Mouse (Mus musculus) v-Abl transformed pro-B cells (cell line): ENCODE measurements around the gene Ccdc153.

ENCODE experiments used
- in situ Hi-C, 2 experiments: fragments of 400-800 bp; cut with MboI; formaldehyde crosslinking; loops; one replicate each; pipeline ENCODE4 v1.15.1; 2025; ENCODE audit not compliant: unreplicated experiment in 2 of 2

Ccdc153 gene

DNA sequence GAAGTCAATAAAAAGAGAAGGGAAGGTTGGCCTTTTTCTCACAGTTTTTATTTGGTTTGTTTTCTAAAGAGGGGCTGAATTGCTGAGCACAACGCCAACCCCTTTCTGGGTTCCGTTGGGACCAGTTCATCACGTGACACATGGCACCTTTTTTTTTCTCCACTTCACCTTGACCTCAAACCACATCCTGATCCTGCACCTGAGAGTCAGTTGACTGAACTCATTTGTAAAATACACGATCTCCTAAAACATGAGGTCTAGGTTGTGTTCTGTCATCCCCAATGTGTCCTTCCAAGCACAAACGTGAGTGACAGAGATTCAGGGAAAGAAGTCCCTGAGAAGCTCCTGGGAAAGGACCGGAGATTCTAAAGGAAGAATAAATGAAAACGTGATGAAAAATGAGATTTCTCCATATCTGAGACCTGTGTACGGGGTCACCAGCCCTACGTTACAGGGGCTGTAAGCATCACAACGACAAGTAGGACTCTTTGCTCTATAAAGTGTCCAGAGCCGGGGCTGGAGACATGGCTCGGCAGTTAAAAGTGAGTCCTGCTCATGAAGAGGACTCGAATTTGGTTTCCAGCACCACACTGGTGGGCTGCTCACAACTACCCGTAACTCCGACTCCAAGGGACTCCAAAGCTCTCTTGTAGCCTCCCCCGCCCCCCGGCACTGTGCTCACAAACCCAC is 1.8 kb upstream of the Ccdc153 start:
- in situ Hi-C loops, result loop anchor here (10.0 kb wide), 2 partner anchors 54 to 114 kb away; no protein-coding TSS in a partner anchor

DNA sequence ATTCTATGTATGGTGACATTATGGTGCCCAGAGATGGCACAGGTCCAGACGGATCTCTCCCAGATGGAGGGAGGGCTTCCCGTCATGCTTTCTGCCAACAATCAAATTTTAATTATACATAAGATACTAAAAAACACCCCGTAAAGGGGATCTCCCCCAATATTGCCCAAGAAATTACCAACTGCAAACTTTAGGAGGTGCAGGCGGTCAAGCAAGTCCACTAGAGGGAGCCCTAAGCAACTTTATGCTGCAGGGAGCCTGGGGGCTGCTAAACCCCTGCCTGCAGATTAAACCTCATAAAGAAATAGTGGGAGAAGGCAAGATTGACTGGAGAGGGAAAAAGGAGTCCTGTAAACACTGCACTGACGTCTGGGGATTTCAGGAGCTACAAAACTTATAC is 1.0 kb upstream of the Ccdc153 start:
- in situ Hi-C loops, result loop anchor here (10.0 kb wide), 2 partner anchors 55 to 115 kb away; no protein-coding TSS in a partner anchor

DNA sequence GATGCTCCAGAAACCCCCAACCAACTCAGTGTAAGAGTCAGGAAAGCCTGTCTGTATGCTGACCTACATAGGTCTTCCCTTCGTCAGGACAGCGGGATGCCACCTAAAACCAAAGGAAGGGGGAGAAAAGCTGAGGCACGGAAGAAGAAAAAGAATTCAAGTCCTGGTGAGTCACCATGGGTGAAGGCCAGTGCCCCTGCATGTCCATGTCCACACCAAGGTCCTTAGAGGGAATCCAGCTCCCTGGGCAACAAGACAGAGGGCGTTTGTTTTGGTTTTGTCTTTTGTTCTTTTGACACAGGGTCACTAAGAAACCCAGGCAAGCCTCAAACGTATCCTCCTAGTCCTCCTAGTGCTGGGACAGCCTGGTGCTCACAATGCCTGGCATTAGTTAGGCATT is 435 bp downstream of the Ccdc153 start:
- in situ Hi-C loops, result loop anchor here in 1 of 2 experiments (10.0 kb wide), 1 partner anchor 104 kb away; the partner anchor contains the start of gene Hmbs

DNA sequence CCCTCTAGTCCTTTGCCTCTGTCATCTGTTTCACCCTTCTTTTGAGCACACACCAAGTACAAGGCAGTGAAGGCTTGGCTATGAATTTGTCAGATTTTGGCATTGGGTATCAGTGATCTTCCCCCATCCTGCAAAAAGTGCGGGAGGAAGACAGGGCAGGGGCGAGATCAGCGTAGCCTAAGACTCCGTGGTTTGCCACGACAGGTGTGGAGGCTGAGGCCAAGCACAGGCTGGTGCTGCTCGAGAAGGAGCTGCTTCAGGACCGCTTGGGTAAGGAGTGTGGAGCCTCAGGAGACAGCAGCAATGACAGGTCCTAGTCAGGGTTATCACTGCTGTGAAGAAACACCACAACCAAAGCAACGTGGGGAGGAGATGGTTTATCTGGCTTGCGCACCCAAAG is 942 bp downstream of the Ccdc153 start:
- in situ Hi-C loops, result loop anchor here in 1 of 2 experiments (10.0 kb wide), 1 partner anchor 103 kb away; the partner anchor contains the start of gene Hmbs

DNA sequence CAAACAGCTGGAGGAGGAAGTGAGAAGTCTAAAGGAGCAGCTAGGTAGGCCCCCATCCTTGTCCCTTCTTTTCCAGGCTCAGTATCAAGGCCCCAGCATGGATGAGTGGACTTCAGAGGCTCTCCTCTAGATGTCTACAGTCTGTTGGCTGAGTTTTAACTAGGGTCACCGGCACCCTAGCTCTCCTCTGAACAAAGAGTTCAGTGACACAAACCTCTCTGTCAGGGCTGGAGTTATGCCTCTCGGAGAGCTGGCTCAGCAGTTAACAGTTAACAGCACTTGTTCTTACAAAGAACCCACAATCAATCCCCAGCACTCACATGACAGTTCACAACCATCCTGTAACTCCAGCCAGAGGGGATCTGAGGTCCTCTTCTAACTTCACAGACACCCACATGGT is 3.1 kb downstream of the Ccdc153 start:
- in situ Hi-C loops, result loop anchor here in 1 of 2 experiments (10.0 kb wide), 1 partner anchor 101 kb away; the partner anchor contains the start of gene Hmbs

DNA sequence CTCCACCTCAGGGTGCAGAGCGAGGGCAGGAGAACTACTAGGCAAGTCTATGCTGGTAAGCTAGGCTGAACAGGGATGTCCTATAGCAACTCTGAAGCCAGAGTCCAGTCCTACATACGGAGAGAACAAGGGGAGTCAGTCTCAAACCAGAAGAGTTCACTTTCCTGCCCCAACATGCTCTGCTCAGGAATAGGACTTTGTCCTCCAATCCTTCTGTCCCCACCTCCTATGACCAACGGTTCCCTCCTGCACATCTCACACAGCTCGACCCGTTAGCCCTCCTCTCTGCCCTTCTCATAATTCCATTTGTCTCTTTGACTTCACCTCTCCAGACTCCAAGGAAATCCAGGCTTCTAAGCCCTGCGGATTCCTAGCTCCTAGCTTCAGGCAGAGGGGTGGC is 7.4 kb downstream of the Ccdc153 start:
- in situ Hi-C loops, result loop anchor here in 1 of 2 experiments (10.0 kb wide), 1 partner anchor 97 kb away; the partner anchor contains the start of gene Hmbs

DNA sequence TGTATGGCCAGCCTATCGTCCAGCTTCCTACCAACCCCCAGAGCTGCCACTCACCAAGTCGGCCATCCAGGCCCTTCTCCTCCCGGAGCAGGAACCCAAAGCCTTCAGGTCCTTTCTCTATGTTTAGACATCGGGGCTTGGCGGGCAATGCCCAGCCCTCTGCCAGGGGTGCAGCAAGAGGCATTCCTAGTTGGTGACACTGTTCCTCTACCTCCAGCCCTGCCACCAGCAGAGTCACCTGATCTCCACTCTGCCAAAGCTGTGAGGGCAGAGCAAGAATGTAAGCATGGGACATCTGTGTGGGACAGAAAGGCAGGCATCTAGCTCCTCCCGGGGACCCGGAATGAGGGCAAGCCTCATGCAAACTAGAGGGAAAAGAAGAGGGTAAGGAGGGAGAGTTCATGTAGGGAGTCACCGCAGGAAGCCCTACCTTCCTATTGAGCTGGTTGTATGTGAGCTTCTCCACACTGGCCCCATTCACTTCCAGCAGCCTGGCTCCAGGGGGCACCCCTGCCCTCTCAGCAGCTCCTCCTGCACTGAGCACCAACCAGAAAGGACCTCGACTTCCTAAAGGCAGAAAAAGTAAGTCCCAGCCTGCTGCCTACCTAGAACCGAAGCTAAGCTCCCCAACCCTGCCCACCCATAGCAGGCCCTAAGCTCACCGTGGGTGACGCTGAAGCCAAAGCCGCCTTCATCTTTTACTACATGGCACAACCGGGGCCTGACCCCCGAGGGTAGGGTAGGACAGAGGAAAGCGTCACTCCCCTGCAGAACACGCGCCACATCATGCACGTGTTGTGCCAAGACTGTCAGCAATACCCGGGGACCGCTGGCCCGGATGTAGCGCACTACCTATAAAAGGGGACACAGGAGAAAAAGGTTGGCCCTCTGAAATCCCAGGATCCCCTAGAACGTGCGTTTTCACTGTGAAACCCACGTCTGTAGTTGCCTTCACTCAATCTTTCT is 9.0 kb downstream of the Ccdc153 start:
- in situ Hi-C loops, result loop anchor here in 1 of 2 experiments (10.0 to 25.0 kb wide), 2 partner anchors 95 to 262 kb away; partner anchors contain the start of gene Hmbs

DNA sequence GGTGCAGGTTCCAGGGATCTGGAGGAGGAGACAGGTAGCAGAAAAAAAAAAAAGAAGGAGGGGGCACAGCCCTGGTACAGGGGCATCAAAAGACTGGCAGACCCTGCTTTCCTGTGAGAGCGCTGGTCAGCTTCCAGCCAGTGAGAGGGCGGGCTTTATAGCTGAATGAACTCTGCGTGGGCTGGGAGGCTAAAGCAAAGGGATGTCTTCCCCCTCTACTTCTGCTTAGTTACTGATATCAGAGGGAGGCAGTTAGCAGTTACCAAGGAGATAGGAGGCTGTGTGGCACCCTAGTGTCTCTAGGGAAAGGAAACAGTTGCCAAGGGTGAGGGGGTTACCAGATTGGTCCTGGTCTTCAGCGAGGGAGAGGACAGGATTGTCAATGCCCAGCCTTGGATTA is 10.0 kb downstream of the Ccdc153 start:
- in situ Hi-C loops, result loop anchor here in 1 of 2 experiments (25.0 kb wide), 1 partner anchor 263 kb away; no protein-coding TSS in a partner anchor

DNA sequence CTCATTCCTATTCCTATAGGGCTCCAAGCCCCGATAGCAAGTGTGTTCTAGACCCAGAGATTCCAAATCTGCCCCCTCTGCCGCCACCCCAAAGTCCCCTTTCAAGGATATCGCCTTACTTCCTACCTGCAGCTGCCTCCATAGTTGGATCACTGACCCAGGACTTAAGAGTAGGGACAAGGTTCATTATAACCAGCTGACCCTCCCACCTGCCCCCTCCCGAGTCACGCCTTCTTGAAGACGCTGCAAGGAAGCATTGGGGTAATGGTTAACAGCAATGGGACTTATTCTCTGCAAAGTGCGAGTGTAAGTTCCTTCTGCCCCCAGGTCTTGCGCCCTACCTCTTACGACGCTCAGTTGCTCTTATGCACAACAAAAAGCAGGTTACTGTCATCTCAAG is 10.8 kb downstream of the Ccdc153 start, which contains the start of gene Pdzd3:
Gene Pdzd3 (minus strand): TSS at position 158 of the 400 bp plus-strand sequence.
- in situ Hi-C loops, result loop anchor here in 1 of 2 experiments (25.0 kb wide), 1 partner anchor 264 kb away; no protein-coding TSS in a partner anchor

DNA sequence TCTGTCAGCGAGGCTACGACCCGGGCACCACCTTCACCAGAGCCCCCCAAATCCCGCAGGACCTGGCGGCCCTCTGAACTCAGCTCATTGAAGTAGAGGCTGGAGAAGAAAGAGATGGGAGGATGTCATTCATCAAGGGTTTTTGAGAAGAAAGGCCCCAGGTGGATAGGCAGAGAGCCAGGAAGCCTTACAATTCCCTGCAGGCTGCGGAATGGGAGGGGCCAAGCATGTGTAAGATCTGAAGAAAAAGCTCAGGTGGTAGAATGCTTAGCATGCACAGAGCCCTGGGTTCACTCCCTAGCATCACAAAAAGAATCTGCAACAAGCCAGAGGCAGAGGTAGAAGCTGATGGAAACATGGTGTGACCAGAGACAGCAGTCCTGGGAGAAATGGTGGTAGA is 13.0 kb downstream of the Ccdc153 start:
- in situ Hi-C loops, result loop anchor here in 1 of 2 experiments (25.0 kb wide), 1 partner anchor 266 kb away; no protein-coding TSS in a partner anchor

DNA sequence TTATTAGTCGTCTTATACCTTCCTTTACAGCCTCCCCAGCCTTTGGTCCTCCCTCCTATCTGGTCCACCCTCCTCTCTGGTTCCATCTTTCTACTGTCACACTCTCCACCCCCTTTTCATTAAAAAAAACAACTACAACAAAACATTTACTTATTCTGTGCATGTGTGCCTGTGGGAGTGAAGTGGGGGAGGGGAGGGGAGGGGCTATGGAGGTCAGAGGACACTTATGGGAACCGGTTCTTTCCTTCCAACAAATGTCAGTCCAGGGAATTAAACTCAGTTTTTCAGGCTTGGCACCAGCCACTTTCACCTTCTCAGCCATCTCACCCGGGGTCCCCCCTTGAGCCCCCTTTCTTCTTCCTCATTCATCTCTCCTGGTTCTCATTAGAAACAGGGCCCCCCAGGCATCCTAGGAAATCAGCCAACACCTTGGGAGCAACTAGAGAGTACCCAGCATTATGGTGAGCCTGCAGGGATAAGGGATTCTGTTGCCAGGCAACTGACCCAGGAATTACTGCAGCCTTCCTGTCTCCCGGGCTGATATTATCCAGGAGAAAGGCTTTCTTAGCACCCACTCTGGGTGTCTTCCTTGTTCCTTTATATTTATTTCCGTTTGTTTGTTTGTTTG is 14.1 kb downstream of the Ccdc153 start:
- in situ Hi-C loops, result loop anchor here in 1 of 2 experiments (25.0 kb wide), 1 partner anchor 267 kb away; no protein-coding TSS in a partner anchor

DNA sequence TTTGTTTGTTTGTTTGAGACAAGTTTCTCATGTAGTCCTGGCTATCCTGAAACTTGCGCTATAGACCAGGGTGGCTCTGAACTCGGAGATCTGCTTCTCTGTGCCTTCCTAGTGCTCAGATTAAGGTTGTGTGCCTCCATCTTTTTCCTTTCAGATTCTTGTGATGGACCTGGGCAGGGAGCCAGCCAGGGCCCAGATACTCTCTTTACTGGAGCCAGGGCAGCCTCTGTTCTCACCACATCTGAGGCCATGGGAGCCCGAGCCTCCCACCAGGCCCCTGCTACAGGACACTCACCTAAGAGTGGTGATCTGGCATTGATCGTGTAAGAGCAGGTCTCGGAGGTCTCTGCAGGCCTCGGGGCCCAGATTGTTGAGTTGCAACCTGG is 14.7 kb downstream of the Ccdc153 start:
- in situ Hi-C loops, result loop anchor here in 1 of 2 experiments (25.0 kb wide), 1 partner anchor 268 kb away; no protein-coding TSS in a partner anchor

DNA sequence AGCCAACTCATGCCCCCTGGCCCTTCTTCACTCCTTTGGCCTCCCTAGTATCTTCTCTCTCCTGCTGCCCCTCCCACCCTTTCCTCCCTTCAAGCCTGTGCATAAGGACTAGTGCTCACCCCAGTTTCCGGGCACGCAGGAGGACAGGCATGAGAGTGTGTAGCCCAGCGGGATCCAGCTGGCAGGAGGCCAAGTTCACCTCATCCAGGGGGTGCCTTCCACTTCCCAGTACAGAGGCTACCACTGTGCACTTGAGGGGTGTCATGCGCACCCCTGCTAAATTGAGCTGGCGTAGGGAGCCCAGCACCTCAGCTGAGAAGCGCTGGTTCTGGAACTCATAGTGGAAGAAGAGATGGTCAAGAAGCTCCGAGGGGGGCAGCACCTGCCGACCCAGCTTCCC is 15.7 kb downstream of the Ccdc153 start:
- in situ Hi-C loops, result loop anchor here in 1 of 2 experiments (25.0 kb wide), 1 partner anchor 269 kb away; no protein-coding TSS in a partner anchor

DNA sequence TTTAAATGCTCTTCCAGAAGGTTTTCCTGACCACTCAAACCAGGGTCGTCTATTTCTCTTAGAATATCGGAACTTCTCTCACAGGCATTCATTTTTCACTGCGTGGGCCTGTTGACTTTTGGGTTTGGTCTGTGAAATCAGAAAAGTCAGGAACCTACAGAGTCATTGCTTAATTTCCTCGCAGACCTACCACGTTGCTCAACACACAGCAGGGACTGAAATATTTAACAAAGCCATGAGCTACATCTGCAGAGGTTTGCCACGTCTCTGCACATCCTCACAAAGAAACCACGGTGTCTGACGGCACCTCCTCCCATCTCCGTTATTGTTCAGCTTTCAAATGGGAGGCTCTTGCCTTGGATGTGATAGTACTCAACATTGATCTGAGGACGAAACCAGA is 18.5 kb downstream of the Ccdc153 start:
- in situ Hi-C loops, result loop anchor here in 1 of 2 experiments (25.0 kb wide), 1 partner anchor 272 kb away; no protein-coding TSS in a partner anchor

DNA sequence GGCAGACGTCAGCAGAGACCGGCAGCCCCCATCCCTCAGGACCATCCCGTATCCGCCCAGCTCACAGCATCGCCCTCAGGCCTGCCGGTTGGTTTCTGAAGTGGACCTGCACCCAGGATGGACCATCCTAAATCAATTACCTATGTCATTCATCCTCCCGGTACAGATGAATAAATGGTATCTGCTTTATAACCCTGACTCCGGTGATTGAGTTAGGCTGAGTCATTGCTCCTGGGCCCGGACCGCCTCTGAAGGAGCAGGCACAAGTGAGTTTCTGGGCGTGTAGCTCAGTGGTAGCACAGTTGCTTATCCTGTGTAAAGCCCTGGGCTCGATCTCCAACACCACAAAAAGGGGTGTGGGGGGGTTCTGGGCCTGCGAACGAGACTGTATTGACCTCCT is 20.9 kb downstream of the Ccdc153 start:
- in situ Hi-C loops, result loop anchor here in 1 of 2 experiments (10.0 to 25.0 kb wide), 2 partner anchors 137 to 274 kb away; no protein-coding TSS in a partner anchor

DNA sequence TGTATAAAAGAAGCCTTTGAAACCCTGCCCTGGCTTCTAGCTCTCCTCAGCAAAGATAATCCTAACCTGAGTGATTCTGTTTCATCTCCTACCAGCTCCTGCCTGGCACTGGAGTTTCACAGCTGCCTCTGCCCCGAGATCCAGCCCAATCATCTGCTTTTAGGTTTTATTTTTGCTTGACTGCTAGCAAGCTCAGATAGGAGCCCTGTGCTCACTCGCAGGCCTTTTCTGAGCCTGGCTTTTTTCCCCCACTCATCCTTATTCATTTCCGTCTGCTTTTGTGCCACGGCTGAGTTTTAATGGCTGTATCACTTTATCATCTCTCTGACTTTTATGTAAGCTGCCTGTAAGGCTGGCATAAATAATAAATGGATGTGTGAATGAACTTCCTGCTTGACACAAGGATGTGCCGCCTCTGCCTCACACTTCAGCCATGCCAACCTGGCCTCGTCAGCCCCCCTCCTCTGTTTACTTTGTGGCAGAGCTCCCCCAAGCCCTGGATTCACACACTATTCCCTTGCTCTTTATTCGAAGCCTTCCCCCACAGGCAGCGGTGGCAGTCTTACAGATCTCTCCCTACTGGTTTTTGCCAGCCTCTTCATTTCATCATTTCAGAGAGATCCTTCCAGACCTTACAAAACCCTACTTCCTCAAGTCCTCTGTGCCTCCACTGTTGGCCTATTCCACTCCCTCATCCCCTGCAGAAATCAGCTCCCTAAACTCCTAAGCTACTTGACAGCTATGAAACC is 26.2 kb downstream of the Ccdc153 start:
- in situ Hi-C loops, result loop anchor here (5.0 to 25.0 kb wide), 3 partner anchors 139 to 279 kb away; no protein-coding TSS in a partner anchor

DNA sequence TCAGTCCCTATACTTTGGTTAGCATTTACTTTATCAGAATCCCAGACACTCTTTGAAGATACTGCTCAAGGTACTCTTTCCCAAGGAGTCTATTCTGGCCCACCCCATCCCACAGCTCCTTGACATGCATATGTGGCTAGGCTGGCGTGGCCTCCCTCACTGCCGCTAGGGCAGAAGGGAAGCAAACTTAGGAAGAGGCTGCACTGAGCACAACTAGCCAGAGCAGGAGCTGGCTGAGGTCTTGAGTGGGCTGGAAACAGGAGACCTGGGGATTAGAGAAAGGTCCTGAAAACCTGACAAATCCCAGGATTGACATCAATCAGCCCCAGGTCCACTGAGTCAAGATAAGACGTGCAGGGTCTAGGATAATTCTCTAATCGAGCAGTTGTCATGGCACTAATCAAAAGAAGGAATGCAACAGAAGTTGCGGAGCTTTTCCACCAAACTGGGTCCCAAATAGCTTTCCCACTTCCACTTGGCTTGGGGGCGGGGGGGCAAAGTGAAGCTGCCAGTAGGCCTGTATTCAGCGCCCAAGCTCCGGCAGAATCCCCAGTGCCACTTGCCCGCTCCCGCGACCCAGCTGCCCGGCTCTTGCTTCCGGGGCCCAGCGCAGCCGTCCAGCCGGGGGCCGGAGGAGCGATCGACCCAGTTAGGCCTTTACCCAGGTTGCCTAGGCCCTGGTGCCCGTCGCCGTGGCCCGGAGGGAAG is 27.0 kb downstream of the Ccdc153 start:
- in situ Hi-C loops, result loop anchor here (5.0 to 25.0 kb wide), 3 partner anchors 140 to 280 kb away; no protein-coding TSS in a partner anchor

DNA sequence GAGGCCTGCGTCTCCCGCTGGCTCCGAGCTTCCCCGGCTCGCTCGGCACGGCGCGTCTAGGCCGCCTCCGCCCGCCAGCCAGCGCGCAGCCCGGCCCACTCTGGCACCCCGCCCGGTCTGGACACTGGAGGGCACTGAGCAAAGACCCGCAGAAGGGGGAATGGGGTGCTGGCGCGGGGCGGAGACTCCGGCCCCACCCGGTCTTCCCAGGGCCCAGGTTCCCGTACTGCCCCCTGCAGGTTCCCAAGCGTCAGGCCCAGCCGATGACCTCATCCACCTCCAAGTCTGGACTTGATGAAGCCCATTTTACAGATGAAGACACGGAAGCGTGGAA is 27.5 kb downstream of the Ccdc153 start:
- in situ Hi-C loops, result loop anchor here (5.0 to 25.0 kb wide), 3 partner anchors 141 to 281 kb away; no protein-coding TSS in a partner anchor
